Mouse (Mus musculus) cerebellum, adult 11 months (tissue): Measurements from ENCODE around the gene Olfr1386.
"Not testable (repeated sequence)": the region's sequence is repeated elsewhere in the genome, so short reads cannot be mapped to it uniquely, and the experiment has no call there.

Experiments used
- DNase-seq: peaks from one replicate; pipeline ENCODE4 v3.0.0; 2022

Gene Olfr1386

DNA sequence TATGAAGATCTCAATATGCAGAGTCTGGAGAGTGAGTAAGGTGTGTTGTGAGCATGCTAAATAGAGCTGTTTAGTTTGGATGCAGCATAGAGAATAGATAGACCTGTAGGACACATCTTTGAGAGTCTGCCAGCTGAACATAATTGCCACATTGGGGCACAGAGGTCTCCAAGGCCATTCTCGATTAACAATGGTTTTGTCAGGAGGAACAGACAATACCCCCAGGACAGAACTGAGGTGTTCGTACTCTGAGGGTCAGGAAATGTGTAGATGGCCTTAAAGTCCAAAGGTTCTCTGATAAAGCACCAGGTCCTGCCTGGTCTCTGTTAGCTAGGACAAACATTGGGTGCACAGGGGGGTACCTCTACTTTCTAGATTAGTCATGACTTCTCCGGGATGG lies at the start of gene Olfr1386:
Olfr1386 (plus strand) TSS at position 301 of the 400 bp plus-strand sequence.
- DNase-seq = not testable (repeated sequence)

DNA sequence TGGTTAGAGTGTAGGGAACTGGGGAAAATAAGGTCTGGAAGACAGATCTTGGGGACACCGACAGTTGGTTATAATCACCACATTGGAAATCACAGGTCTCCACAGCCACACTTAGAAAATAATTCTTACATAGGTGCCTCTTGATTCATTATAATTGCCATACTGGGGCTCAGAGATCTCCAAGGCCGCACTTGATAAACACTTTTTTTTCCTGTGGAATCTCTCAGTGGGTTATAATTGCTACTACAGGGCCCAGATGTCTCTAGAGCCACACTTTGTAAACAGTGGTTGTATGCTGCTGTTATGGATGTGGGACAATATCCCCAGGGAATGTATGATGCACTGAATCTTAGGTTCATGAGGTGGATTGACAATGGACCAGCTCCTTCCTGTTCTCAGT lies 42.1 kb upstream of the Olfr1386 start, which contains the start of gene Olfr1389:
Olfr1389 (plus strand) TSS at position 301 of the 400 bp plus-strand sequence.
- DNase-seq = no peak

DNA sequence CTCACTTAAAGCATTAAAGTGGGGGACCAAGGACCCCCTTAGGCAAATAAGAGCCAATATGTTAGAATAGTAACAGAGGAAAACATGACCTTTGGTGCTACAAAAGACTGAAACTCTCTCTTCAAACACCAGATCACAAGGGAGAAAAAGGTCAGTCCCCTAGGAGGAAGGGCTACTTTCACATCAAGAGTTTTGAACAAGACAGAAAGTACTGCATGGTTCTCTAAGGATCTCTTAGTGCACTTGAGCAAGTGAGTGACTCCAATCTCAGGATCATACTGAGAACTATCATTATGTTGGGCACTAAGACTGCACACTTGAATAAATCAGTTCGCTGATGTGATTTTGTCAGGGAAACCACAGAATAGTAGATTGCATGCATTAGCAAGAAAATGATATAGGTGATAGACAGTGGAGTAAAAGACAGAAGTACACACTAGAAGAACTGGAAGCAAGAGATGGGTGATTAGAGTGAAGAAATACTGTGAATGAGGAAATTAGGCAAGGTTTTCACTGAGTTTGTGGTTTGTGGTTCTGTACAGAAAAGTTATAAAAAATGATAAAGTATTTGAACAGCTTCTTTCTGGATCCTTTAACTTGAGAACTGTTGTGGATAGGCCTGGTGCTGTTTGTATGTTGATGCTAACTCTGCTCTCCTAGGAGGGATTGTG lies 39.5 kb upstream of the Olfr1386 start:
- DNase-seq = no peak

DNA sequence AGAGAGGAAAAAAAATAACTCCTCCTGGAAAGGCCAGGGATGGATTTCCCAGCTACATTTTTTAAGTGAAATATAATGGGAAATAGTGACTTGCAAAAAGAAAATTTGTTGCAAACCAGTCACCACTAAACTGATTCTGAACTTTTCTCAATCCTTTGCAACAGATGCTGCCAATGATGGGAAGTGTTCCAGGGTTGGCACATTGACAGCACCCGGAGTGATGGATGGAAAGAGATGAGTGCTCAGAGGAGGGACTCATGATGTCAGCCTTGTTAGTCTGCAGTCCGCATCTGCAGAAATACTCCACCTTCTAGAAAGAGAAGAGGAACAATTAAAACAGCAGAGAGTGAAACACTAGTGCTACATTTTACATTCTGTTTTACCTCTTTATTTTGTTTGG lies 35.2 kb upstream of the Olfr1386 start:
- DNase-seq = no peak

DNA sequence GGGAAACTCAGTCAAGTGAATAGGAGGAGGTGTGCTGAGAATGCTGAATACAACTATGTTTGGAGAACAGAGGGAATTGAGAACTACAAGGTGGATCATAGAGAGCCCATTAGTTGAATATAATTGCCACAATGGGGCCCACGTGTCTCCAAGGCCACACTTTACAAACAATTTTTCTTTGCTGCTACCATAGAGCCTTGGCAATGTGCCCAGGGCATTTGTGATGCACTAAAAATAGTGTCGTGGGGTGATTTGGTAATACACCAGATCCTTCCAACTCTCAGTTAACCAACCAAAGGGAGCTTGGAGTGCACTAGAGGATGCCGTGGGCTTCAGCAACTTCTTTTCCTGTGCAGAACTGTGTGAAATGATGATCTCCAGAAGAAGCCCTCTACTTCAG lies 28.4 kb upstream of the Olfr1386 start, which contains the start of gene Olfr1388:
Olfr1388 (plus strand) TSS at position 214 of the 400 bp plus-strand sequence.
- DNase-seq = no peak

DNA sequence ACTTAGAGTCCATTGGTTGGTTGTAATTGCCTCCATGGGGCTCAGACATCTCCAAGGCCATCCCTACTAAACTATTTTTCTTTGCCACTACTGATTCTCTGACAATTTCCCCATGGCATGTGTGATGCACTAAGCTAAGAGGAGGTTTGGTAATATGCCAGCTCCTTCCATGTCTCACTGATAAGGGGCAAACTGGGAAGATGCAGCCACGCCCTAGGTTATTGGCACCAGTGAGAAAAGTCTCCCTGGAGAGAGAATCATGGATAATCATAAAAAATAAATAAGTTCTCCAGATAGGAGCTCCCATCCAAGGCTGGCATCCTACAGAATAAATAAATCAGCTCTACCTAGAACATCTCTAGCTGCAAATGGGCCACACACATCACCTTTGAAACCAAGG lies 9.8 kb upstream of the Olfr1386 start, which contains the start of gene Olfr1387:
Olfr1387 (plus strand) TSS at position 301 of the 400 bp plus-strand sequence.
- DNase-seq = no peak

DNA sequence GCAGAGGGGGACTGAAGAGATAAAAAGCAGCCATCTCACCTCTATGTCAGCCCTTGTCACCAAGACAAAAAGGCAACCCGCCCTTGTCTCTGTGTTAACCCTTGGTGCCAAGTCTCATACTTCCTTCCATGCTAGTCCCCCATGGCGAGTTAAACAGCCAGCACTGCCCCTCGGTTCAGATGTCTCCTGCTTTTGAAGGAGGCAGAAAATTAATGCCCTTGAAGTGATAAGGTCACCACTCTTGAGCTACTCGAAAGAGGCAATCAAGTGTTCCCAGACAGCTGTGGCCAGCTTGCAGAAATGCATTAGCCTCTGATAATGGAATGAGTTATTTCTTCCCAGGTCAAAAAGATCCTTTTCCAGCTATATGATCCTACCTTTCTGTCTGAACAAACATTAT lies 21.1 kb downstream of the Olfr1386 start:
- no peak for DNase-seq

DNA sequence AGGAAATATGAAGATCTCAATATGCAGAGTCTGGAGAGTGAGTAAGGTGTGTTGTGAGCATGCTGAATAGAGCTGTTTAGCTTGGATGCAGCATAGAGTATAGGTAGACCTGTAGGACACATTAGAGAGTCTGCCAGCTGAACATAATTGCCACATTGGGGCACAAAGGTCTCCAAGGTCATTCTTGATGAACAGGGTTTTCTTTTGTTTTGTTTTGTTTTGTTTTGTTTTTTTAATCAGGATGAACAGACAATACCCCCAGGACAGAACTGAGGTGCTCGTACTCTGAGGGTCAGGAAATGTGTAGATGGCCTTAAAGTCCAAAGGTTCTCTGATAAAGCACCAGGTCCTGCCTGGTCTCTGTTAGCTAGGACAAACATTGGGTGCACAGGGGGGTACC lies 23.9 kb downstream of the Olfr1386 start, which contains the start of gene Olfr1385:
Olfr1385 (plus strand) TSS at position 301 of the 400 bp plus-strand sequence.
- not testable (repeated sequence) for DNase-seq

DNA sequence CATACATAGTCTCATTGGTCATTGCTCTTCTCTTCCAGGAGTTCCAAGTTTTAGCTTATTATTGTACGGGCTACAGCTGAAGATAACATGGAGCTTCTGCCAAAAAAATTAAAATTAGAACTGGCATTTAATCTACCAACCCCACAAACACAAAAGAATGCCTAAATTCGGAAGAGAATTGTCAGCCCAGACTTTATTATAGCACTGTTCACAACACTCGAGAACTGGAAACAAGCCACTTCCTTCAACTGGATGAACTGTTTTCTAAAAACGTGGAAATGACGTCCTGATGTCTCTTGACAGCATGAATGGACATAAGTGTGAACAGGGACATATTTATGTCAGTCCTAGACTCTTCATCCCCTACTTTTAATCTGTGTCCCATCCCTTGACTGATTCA lies 53.2 kb downstream of the Olfr1386 start:
- no peak for DNase-seq

DNA sequence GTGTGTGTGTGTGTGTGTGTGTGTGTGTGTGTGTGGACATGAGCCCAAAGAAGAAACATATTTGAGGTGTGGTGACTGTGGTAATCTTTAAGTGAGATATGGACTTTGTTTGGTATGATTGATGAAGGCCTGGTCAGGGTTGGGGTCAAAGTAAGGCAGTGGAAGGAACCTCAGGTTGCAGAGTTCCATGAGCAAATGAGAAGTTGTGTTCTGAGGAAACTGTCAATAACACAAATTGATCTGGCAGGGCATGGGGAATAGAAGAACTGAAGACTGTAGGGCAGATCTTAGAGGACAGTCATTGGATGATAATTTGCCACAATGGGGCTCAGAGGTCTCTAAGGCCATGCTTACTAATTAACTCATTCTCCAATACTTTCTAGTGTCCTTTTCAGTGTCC lies 54.5 kb downstream of the Olfr1386 start, which contains the start of gene Olfr1383:
Olfr1383 (plus strand) TSS at position 301 of the 400 bp plus-strand sequence.
- DNase-seq = no peak
